Mouse (Mus musculus) heart, postnatal 0 days (tissue): Measurements from ENCODE around the gene Tctex1d1.

Source experiments
- CTCF ChIP-seq: IDR thresholded peaks from 2 replicates; pipeline ENCODE4 v1.5.1; 2016; ENCODE audit warnings: antibody characterized with exemption, control low read depth, low read depth
- EP300 ChIP-seq: IDR thresholded peaks from 2 replicates; pipeline ENCODE4 v1.6.1; 2016; ENCODE audit warnings: antibody characterized with exemption, low read depth

DNA sequence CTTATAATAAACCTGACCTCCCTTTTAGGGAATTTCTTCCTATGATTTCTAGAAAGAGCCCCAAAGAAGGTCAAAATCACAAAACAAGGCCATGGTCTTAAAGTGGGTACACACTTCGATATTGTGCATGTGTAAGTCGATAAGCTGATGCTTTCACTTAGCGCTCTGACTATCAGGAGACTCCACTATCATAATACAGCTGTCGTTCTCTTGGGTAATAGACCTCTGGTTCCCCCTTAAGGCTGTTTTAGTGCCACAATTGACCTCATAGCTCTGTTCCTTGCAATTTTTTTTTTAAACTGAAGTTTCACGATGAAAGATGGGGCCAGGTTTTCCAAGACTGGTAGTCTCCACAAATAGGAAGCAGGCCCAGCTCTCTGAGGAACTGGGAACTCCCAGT lies 979 bp downstream of the Tctex1d1 start:
- TF ChIP-seq CTCF: no peak; the same call in 1 of the 2 replicates
- no peak for TF ChIP-seq EP300
